Mouse (Mus musculus) CH12.LX (cell line): ENCODE measurements around the gene Hltf. TPM values are rescaled to one million over a fixed set of nuclear protein-coding genes. Genes with fewer than 3 reads are reported as not detected.
A peak's percentile ranks its signal among the peaks of the same experiment; 100 is the strongest.
"Not testable (repeated sequence)": the region's sequence is repeated elsewhere in the genome, so short reads cannot be mapped to it uniquely, and the experiment has no call there.

Experiments
- DNase-seq: peaks from one replicate; pipeline ENCODE4 v3.0.0-alpha.2; 2013; ENCODE audit errors: extremely low read depth
- H3K27ac ChIP-seq: 2 replicates; pipeline ENCODE4 v1.5.1; 2012; ENCODE audit warnings: low read depth, mild to moderate bottlenecking, control low read depth, moderate library complexity; ENCODE audit not compliant: insufficient read depth
- H3K27me3 ChIP-seq: replicated peaks from 2 replicates; pipeline ENCODE3; 2012; ENCODE audit warnings: inconsistent platforms
- H3K36me3 ChIP-seq, 2 experiments: replicated peaks in 1 of 2; 2 replicates each; pipeline versions ENCODE3 to v1.6.1; 2012; ENCODE audit warnings: inconsistent platforms in 1 of 2, low read length in 1 of 2, mild to moderate bottlenecking in 1 of 2, mixed read lengths in 1 of 2, moderate library complexity in 1 of 2; ENCODE audit not compliant: control insufficient read depth in 1 of 2, insufficient read depth in 1 of 2
- H3K4me1 ChIP-seq, 2 experiments: 2 replicates each; pipeline ENCODE4 v1.6.1; 2012; ENCODE audit warnings: inconsistent platforms in 1 of 2, moderate library complexity in 1 of 2; ENCODE audit not compliant: insufficient read depth in 2 of 2, control insufficient read depth in 1 of 2
- H3K4me2 ChIP-seq: 2 replicates; pipeline ENCODE4 v1.6.1; 2012; ENCODE audit warnings: low read depth, mild to moderate bottlenecking, control low read depth; ENCODE audit not compliant: poor library complexity, insufficient read depth, severe bottlenecking
- H3K4me3 ChIP-seq, 3 experiments: fragments of 150-350 bp in 1 of 3; sonication (generic) in 1 of 3; replicated peaks in 1 of 3; 2 replicates each; pipeline versions ENCODE3 to v1.5.1; 2011 to 2012; ENCODE audit warnings: low read depth in 2 of 3, low read length in 2 of 3, mild to moderate bottlenecking in 2 of 3, moderate library complexity in 2 of 3, control low read depth in 1 of 3, improper control_type of control experiment in 1 of 3, inconsistent platforms in 1 of 3, mixed read lengths in 1 of 3; ENCODE audit not compliant: poor library complexity in 1 of 3
- H3K79me2 ChIP-seq: replicated peaks from 2 replicates; pipeline ENCODE4 v1.6.1; 2012; ENCODE audit warnings: mild to moderate bottlenecking, moderate library complexity; ENCODE audit not compliant: control insufficient read depth, poor library complexity, insufficient read depth, severe bottlenecking; ENCODE audit errors: extremely low read depth
- H3K9ac ChIP-seq: 2 replicates; pipeline ENCODE4 v1.6.1; 2012; ENCODE audit warnings: low read depth, mild to moderate bottlenecking, control low read depth, moderate library complexity; ENCODE audit not compliant: insufficient read depth
- H3K9me3 ChIP-seq: replicated peaks from 2 replicates; pipeline ENCODE3; 2012; ENCODE audit warnings: low read length, inconsistent platforms, mixed read lengths
- CTCF ChIP-seq, 2 experiments: IDR thresholded peaks in 1 of 2; conservative IDR thresholded peaks in 1 of 2; 2 replicates each; pipeline ENCODE4 v1.5.1; 2011 to 2012; ENCODE audit warnings: low read depth in 2 of 2, low read length in 2 of 2, improper control_type of control experiment in 1 of 2, inconsistent platforms in 1 of 2, mild to moderate bottlenecking in 1 of 2, moderate library complexity in 1 of 2
- E2F4 ChIP-seq: IDR thresholded peaks from 2 replicates; pipeline ENCODE4 v1.6.1; 2011; ENCODE audit warnings: low read depth, low read length, improper control_type of control experiment; ENCODE audit not compliant: insufficient replicate concordance
- HCFC1 ChIP-seq: IDR thresholded peaks from 2 replicates; pipeline ENCODE4 v1.6.1; 2012; ENCODE audit warnings: low read depth, mild to moderate bottlenecking, inconsistent platforms, low read length, improper control_type of control experiment
- IRF4 ChIP-seq: IDR thresholded peaks from 2 replicates; pipeline ENCODE4 v1.6.1; 2014; ENCODE audit warnings: low read depth, mild to moderate bottlenecking, inconsistent platforms, low read length, improper control_type of control experiment
- KAT2A ChIP-seq: IDR thresholded peaks from 2 replicates; pipeline ENCODE4 v1.6.1; 2012; ENCODE audit warnings: low read length, improper control_type of control experiment, inconsistent platforms; ENCODE audit not compliant: insufficient replicate concordance
- MEF2A ChIP-seq: IDR thresholded peaks from 2 replicates; pipeline ENCODE4 v1.6.1; 2014; ENCODE audit warnings: low read depth, mild to moderate bottlenecking, inconsistent platforms, low read length, improper control_type of control experiment, borderline replicate concordance
- MXI1 ChIP-seq: IDR thresholded peaks from 2 replicates; pipeline ENCODE4 v1.6.1; 2011; ENCODE audit warnings: mild to moderate bottlenecking, low read depth, low read length, improper control_type of control experiment
- MYC ChIP-seq: IDR thresholded peaks from 2 replicates; pipeline ENCODE4 v1.6.1; 2011; ENCODE audit warnings: low read depth, mild to moderate bottlenecking, improper control_type of control experiment, low read length
- PAX5 ChIP-seq: IDR thresholded peaks from 2 replicates; pipeline ENCODE4 v1.6.1; 2012; ENCODE audit warnings: low read length, inconsistent platforms, mixed read lengths
- RAD21 ChIP-seq: IDR thresholded peaks from 2 replicates; pipeline ENCODE4 v1.6.1; 2011; ENCODE audit warnings: low read depth, mild to moderate bottlenecking, low read length, improper control_type of control experiment, moderate library complexity
- SMC3 ChIP-seq: IDR thresholded peaks from 2 replicates; pipeline ENCODE4 v1.6.1; 2011; ENCODE audit warnings: low read depth, low read length, improper control_type of control experiment
- USF1 ChIP-seq: IDR thresholded peaks from 2 replicates; pipeline ENCODE4 v1.6.1; 2014; ENCODE audit warnings: low read depth, mild to moderate bottlenecking, inconsistent platforms, low read length, improper control_type of control experiment
- ZKSCAN1 ChIP-seq: IDR thresholded peaks from 2 replicates; pipeline ENCODE4 v1.6.1; 2012; ENCODE audit warnings: low read depth, inconsistent platforms, low read length, improper control_type of control experiment, borderline replicate concordance
- ZMIZ1 ChIP-seq: IDR thresholded peaks from 2 replicates; pipeline ENCODE4 v1.6.1; 2012; ENCODE audit warnings: low read depth, mild to moderate bottlenecking, inconsistent platforms, low read length, improper control_type of control experiment
- dilution Hi-C: fragments of 300-500 bp; cut with MboI; formaldehyde crosslinking; loops from 2 replicates; pipeline ENCODE4 v1.14.3; 2020; ENCODE audit warnings: low sequenced_read_pairs; ENCODE audit not compliant: extremely low pct_unique_long_range_greater_than_20kb, extremely low pct_ligation_motif_present
- in situ Hi-C: fragments of 300-500 bp; cut with MboI; formaldehyde crosslinking; loops from 3 replicates; pipeline ENCODE4 v1.14.3; 2019; ENCODE audit warnings: low sequenced_read_pairs, low pct_ligation_motif_present, low pct_unique_long_range_greater_than_20kb, mixed read lengths
- polyA plus RNA-seq: library from polyadenylated mRNA; unstranded; fragments of >175 nt; gene quantifications from 2 replicates; pipeline ENCODE4 v1.2.1, GENCODE M21; 2012; ENCODE audit warnings: low read depth; ENCODE audit not compliant: insufficient read length
- total RNA-seq, 2 experiments: library from RNA; depleted of rRNA; stranded (reverse); fragments of 300-350 nt in 1 of 2; fragments of >200 nt in 1 of 2; gene quantifications; 2 replicates each; pipeline ENCODE4 v1.2.3; 2012 to 2014

The Hltf gene
- total and polyA plus RNA-seq, 3 experiments, result 18.9 to 37.1 (median 19.4) TPM

DNA sequence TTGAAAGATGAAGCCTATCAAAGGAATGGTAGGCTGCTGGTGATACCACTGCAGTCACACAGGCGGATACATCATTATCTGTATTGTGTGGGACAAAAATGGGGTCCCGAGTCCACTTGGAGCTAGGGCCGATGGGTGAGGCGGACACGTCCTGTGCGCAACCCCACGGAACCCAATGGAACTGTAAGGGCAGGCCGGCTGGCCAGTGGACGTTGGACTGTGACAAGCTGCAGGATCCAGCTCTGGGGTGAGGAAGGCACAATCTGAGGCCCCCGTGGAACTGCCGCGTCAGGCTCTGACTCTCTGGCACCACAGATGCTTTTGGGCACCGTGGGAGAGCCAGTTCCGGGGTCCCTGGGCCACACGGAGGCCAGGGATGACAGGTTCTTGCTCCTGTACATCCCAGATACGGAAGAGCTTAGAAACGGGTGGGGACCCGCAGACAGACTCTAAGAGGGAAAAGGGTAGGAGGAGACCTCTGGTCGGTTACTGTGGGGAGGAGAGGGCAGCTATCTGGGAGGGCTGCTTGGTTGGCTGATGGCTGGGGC, 61.5 kb downstream of the Hltf start:
- H3K9me3 ChIP-seq, result no peaks in the 10 kb centered on the region
- in situ Hi-C loops (no loop called here), dilution Hi-C loops (no loop called here)
- TF ChIP-seq PAX5, result no peak
- no peak overlapping the region for H3K9ac ChIP-seq
- no peaks in the 10 kb centered on the region for H3K27me3 ChIP-seq
- peaks cover 3 to 15% of the 10 kb centered on the region in 2 experiments for H3K4me1 ChIP-seq
- no peak overlapping the region for H3K27ac ChIP-seq
- H3K4me3 ChIP-seq, result no peak overlapping the region
- no peak for DNase-seq
- H3K36me3 ChIP-seq, result peaks cover 26 to 40% of the 10 kb centered on the region in 2 experiments
- H3K4me2 ChIP-seq, result no peak overlapping the region
- H3K79me2 ChIP-seq, result no peaks in the 10 kb centered on the region

DNA sequence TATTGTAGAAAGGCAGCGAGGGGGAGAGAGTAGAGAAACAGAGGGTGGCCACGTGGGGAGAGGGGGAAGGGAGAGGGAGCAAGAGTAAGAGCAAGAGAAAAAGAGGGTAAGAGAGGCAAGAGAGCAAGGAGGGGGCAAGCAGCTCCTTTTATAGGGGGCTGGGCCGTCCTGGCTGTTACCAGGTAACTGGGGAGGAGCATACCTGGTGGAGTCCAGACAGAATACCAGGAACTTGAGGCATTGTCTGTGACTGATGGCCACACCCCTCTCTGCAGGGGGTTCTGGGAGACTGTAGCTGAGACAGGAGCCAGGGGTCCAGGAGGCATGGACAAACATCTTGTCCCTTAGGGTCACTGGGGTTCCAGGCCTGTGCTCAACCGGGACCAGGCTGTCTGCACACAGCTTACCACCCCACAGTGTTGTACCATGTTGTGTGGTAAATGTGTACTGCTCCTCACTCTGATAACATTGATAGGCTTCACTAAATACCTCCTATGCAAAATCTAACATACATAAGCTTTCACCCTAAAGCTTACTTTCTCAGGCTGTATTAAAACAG, 62.2 kb downstream of the Hltf start:
- in situ Hi-C loops (no loop called here), dilution Hi-C loops (no loop called here)
- Histone ChIP-seq H3K36me3 (peaks cover 26 to 40% of the 10 kb centered on the region in 2 experiments), H3K27me3 (no peaks in the 10 kb centered on the region), H3K4me2 (no peak overlapping the region), H3K27ac (no peak overlapping the region), H3K4me3 (no peak overlapping the region), H3K9me3 (no peaks in the 10 kb centered on the region), H3K9ac (no peak overlapping the region), H3K79me2 (no peaks in the 10 kb centered on the region), H3K4me1 (peaks cover 3 to 15% of the 10 kb centered on the region in 2 experiments)
- DNase-seq, result no peak
- no peak for TF ChIP-seq SMC3
- TF ChIP-seq MEF2A, result no peak

DNA sequence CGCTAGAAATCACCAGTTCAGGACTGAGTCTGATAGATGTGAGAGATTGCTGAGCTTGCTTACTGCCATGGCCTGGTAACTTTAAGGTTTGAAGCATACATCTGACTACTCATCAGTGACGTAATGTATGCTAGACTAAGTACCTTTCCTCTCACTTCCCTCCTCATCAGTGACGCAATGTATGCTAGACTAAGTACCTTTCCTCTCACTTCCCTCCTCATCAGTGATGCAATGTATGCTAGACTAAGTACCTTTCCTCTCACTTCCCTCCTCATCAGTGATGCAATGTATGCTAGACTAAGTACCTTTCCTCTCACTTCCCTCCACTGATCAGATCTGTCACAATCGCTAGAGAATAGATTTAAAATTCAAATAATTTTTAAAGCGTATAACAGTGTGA, 64.0 kb downstream of the Hltf start:
- H3K27me3 ChIP-seq, H3K79me2 ChIP-seq, H3K4me3 ChIP-seq, H3K9ac ChIP-seq, dilution Hi-C loops, in situ Hi-C loops, H3K9me3 ChIP-seq, H3K4me2 ChIP-seq, H3K27ac ChIP-seq, DNase-seq: not testable (repeated sequence)
- peaks cover 28 to 47% of the 10 kb centered on the region in 2 experiments for H3K36me3 ChIP-seq
- H3K4me1 ChIP-seq, result peaks cover 3 to 15% of the 10 kb centered on the region in 2 experiments
- peak; percentile 26; the same call in 1 of the 2 replicates for TF ChIP-seq IRF4

DNA sequence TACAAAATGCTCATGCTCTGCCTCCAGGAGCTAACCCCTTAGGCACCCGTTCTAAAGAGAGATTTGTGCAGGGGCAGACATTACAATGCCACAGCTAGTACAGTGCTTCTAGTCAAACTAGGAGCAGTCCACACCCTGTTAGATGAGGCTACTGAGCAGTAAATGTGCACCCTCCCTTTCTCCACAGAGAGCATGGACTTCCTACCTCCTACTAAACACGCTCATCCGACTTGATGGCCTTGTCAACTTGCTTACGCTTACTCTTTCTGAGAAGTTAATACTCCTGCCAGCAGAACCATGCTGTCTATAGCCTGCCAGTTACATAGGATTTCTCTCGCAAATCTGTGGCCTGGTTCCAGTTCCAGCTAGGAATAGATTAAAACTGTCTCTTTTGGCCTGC, 68.0 kb downstream of the Hltf start:
- Histone ChIP-seq H3K4me1 (peaks cover 16 to 30% of the 10 kb centered on the region in 2 experiments), H3K9ac (no peak overlapping the region), H3K36me3 (peaks cover 14 to 30% of the 10 kb centered on the region in 2 experiments), H3K9me3 (no peaks in the 10 kb centered on the region), H3K27ac (no peak overlapping the region), H3K4me2 (no peak overlapping the region), H3K27me3 (no peaks in the 10 kb centered on the region), H3K4me3 (no peak overlapping the region), H3K79me2 (no peaks in the 10 kb centered on the region)
- dilution Hi-C loops, result no loop called here
- in situ Hi-C loops, result no loop called here
- no peak for TF ChIP-seq USF1
- TF ChIP-seq E2F4, result no peak
- no peak for TF ChIP-seq MXI1
- no peak for TF ChIP-seq RAD21
- TF ChIP-seq ZKSCAN1, result no peak
- no peak for TF ChIP-seq CTCF (conservative IDR thresholded peaks at IDR 0.05 in 1 of 2, IDR thresholded peaks at IDR 0.05 in 1 of 2; ENCODE audit: low read depth in 2 of 2, low read length in 2 of 2)
- no peak for TF ChIP-seq KAT2A
- TF ChIP-seq MYC, result no peak
- TF ChIP-seq HCFC1, result no peak
- no peak for TF ChIP-seq ZMIZ1
- DNase-seq, result no peak
